Mouse (Mus musculus) retina, embryonic 14.5 days (tissue): ENCODE data around the gene Gm40193.
"Not testable (repeated sequence)": the region's sequence is repeated elsewhere in the genome, so short reads cannot be mapped to it uniquely, and the experiment has no call there.

ENCODE experiments used
- DNase-seq: peaks from one replicate; pipeline ENCODE4 v3.0.0-alpha.2; 2015; ENCODE audit warnings: low spot score

The Gm40193 gene

DNA sequence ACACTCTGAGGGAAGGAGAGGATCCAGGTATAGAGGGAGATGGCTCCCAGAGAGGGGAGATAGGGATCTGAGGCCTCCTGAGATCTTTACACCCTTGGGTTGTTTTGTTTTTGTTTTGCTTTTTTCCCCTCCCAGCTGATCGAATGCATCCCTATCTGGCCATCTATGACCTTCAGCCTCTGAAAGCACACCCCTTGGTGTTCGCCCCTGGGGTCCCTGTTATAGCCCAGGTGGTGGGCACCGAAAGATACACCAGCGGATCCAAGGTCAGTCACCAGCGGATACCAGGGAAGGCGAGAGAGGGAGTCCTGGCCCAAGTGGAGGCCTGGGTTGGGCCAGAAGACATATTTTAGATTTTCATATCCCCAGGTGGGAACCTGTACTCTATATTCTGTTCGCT is 8.2 kb upstream of the Gm40193 start:
- no peak for DNase-seq

DNA sequence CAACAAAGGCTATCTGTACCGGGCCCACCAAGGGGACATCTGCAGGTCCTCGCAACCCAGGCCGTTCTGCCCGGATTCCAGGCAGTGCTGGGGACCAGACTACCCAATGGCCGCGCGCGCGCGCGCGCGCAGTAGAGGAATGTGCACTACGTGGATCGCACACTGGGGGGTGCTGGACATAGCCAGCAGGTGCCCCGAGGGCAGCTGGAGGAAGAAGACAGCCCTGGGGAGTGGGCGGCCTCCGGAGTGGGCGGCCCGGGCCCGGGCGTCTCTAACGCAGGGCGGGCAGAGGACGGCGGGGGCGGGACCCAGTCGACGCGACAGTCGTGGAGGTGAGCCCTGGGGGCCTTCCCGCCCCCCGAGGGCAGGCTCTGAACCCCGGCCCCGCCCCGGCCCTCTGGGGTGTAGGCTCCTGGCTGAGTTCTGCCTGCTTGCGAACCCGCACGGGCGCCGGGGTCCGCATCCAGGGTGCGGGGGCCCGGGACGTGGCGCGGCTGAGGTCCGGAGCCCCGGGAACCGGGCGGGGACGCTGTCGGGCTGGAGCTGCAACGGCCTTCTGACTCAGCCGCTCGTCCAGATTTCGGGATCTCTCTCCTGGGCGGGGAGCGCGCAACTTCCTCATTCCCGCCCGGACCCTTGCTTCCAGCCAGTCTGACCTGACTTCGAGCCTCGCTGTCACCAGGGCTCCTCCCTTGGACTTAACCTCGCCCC is 7.3 kb upstream of the Gm40193 start, which contains the start of gene Pld2:
Pld2 (plus strand) TSS at position 188 of the 711 bp plus-strand sequence.
- DNase-seq: peak; percentile 85

DNA sequence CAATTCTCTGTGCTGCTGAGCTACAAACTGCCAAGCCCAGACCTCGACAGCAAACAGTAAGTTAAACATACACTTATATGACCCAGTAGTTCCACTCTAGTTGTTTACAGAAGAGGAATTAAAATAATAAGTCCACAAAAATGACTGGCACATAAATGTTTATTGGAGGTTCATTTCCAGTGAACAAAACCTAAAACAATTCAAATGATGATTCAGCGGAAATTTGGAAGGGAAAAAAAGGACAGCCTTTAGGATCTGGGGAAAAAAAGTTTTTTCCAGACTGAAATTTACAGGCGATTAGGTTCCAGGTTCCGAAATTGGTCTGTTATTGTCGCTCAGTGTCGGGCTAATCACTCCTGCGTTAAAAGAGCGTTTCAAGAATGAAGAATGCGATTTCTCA is 6.7 kb upstream of the Gm40193 start:
- no peak for DNase-seq

DNA sequence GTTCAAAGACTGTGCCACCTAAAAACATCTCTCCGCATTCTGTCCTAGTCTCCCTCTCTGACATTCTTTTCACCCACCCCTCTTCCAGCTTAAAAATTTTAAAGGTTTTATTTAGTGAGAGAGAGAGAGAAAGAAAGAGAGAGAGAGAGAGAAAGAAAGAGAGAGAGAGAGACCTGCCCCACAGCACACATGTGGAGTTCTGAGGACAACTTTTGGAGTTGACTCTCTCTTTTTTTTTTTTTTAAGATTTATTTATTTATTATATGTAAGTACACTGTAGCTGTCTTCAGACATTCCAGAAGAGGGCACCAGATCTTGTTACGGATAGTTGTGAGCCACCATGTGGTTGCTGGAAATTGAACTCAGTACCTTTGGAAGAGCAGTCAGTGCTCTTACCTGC is 1.7 kb downstream of the Gm40193 start:
- not testable (repeated sequence) for DNase-seq

DNA sequence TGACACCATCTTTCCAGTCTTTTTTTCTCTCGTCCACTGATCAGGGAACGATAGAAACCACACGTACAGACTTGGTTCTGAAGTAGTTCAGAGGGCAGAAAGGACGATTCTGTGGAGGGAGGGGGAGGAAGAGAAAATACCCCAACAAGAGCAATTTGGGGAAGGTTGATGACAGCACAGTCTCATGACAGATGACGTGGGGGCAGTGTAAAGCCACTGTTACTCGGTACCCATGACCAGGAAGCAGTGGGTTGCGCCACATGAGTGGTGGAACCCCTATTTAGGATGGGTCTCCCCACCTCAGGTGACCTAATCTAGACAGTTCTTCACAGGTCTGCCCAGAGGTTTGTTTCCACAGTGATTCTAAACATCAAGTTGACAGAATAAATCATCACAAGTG is 4.1 kb downstream of the Gm40193 start:
- no peak for DNase-seq

DNA sequence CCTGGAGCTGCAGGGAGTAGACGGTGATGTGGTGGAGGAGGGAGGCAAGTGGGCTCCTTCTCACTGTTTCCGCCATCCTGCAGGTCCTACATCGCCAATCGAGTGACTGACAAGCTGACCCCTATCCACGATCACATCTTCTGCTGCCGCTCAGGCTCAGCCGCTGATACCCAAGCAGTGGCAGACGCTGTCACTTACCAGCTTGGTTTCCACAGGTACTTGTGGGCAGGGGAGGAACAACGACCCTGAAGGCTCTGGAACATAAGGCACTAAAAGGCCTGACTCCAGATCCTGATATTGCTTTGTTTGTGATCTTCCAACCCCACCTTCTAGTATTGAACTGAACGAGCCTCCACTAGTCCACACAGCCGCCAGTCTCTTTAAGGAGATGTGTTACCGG is 6.5 kb downstream of the Gm40193 start:
- no peak for DNase-seq

DNA sequence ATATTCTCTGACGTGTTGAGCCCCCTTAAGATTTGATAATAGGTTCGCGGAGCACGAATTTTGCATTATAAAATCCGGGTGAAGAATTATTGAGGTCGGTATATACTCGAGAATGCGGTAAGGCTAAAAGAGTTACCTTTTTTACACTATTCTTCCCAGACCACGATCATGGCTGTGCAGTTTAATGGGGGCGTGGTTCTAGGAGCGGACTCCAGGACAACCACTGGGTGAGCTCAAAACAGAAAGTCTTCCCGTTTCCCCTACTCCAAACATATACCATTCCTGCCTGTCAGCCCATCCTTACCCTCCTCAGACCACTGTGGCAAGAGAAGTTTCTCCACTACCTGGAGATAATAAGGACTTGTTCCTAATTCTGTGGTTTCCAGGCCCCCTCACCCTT is 7.0 kb downstream of the Gm40193 start:
- DNase-seq: no peak

DNA sequence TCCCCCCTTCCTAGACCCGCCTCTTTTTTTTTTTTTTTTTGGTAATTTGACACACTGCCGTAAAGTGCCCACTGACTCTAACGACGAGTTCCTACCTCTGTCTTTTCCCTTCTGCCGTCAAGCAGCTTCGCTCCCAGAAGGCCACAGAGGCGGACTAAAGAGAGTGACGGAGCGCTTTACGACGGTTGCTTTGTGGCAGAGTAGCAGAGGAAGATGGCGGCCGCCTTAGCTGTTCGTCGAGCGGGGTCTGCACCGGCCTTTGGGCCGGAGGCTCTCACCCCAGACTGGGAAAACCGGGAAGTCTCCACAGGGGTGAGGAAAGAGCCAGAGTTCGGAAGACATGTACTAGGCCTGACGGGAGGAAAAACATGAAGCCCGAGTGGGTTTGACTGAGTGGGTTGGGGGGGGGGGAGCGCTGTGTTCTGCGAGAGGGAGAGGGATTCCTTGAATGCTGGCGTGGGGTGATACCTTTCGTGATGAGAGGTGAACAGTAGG is 7.5 kb downstream of the Gm40193 start, which contains the start of gene Psmb6:
Psmb6 (plus strand) TSS at position 184 of the 495 bp plus-strand sequence.
- DNase-seq: peak; percentile 97

DNA sequence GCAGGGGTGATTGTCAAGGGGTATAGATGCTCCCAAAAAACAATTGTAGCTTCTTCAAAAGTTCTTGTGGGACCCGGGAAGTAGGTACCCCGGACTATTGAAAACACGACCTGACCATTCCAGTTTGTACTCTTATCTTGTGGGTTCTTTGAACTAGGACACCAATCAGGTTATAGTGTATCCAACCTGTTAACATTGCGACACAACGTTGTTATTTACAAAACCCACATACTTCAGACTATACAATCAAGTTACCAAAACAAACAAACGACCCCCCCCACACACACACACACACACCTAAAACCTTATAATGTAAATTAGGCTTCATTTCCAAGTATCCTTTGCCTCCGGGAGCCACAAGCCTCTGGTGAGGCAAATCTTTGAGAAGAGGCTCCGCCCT is 8.0 kb downstream of the Gm40193 start:
- no peak for DNase-seq

DNA sequence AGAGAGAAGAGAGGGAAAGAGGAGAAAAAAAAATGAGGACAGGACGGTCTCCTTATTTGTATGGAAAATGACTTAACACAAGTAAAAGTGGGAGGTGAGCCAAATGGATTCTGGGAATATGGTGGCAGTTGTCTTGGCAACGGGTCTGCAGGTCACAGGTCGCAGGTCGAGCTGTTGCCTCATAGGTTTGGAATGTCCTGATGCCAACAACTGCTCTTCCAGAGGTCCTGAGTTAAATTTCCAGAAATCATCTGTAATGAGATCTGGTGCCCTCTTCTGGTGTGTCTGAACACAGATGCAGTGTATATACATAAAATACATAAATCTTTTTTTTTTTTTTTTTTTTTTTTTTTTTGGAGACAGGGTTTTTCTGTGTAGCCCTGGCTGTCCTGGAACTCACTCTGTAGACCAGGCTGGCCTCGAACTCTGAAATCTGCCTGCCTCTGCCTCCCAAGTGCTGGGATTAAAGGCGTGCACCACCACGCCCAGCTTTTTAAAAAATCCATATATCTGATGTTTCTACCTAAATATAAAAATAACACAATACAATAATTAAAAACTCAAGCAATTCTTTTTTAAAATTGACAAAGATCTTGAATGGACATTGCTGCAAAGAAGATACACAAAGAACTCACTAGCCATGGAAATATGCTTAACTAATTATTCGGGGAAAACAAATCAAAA is 9.3 kb downstream of the Gm40193 start:
- DNase-seq: peak; percentile 27

DNA sequence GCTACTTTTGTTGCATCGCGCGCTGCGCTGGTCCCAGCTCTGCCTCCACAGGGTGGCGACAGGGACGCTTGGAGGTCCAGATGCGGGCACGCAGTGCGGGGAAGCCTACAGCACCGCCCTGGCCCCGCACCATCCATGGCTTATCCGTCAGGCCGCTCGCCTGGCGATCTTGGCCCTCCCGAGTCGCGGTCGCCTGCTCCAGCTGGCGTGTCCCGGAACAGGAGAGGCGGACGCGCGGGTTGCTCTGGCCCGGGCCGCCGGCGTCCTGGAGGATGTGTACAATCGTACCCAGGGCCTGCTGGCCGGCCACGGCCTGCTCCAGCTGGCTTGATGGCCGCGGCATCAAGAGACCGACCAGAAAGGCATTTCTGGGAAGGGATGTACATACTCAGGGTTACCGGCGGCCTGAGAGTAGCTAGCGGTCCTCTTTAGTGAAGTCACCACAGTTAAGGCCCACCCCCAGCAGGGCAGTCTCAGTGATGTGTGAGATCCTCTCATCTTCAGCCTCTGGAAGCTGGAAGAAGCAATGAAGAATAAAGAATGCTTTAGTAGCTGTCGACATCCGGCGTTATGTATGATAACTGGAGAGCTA is 12.5 kb downstream of the Gm40193 start:
- peak; percentile 55 for DNase-seq

DNA sequence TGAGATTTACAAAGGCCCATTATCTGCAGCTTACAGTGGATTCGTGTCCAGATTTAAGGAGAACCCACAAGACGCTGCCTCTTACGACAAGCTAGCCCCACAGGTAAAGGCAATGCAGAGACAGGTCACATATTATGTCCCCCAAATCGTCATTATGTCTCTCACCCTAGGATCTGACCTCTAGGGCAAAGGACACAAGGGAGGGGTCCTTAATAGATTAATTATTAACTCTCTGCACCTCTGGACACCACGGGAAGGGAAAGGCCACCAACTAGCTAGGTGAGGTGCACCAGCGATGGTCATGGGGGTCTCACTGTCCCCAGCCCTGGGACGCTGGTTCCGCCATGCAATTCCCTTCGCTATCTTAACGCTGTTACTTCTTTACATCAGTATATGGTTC is 13.8 kb downstream of the Gm40193 start, which contains the start of gene Gltpd2:
Gltpd2 (plus strand) TSS at position 274 of the 400 bp plus-strand sequence.
- DNase-seq: no peak

DNA sequence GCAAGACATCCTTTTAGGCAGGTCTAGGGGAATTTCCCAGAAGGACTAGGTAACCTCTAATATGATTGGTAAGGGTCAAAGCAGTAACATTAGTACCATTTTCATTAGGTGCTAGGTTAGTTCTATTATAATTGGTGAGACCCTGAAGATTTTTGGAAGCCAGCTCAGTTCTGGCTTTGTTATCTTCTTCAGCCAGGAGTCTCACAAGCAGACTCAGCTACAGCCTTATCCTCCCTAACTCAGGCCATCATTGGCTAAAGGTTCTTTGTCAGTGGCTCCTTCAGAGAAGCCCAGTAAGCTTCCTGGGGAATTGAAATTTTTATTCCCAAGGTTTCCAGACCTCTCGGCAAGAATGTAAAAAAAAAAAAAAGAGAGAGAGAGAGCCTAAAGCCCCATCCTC is 14.3 kb downstream of the Gm40193 start:
- no peak for DNase-seq

DNA sequence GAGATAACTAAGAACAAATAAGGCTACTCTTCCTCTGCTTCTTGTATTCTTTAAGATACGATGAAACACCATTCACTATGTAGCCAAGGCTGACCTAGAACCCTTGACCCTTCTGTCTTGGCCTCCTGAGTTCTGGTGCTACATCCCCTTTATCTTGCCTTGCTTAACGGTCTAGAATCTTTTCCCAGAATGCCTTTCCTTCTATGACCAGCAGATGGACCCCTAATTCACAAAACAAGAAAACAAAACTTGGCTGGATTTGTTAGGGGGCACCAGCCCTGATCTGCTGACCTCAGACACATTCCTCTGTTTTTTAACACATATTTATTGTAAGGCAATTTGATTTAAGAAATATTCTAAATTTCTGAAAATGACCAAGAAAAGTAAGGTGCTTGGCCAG is 16.4 kb downstream of the Gm40193 start:
- peak; percentile 80 for DNase-seq

DNA sequence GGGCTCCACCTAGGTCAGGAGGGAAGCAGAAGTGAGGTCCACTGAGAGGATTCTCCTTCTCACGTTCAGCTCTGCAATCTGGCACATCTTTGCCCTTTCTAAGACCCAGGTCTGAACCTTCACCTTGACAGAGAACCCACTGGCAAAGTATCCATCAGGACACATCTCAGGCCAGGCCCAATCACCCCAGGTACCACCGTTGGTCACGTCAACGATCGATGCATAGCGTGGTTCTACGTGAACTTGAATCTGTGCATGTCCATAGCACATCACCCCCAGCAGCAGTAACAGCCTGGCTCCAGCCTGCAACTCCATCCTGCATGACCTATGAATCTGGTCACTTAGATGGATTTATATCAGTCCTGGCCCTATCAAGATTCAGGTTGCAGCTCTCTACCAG is 18.5 kb downstream of the Gm40193 start, which contains the start of gene Vmo1:
Vmo1 (minus strand) TSS at position 329 of the 400 bp plus-strand sequence.
- DNase-seq: no peak

DNA sequence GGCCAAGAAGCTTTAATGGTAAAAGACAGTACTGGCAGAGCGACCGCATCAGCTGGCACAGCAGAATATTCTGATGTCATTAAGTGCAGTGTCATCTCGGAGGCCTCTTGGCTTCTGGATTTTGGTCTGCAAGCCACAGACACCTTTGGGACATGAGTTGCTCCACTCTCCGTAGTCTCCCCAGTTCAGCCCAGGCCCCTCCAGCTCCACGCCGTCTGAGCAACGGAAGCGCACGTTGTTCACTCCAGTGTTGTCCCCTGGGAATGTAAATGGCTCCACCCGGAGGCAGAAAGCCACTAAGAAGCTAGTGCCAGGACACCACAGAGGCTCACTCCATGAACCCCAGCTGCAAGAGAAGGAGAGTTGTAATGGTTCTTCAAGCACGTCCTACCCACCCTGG is 19.2 kb downstream of the Gm40193 start:
- peak; percentile 26 for DNase-seq

DNA sequence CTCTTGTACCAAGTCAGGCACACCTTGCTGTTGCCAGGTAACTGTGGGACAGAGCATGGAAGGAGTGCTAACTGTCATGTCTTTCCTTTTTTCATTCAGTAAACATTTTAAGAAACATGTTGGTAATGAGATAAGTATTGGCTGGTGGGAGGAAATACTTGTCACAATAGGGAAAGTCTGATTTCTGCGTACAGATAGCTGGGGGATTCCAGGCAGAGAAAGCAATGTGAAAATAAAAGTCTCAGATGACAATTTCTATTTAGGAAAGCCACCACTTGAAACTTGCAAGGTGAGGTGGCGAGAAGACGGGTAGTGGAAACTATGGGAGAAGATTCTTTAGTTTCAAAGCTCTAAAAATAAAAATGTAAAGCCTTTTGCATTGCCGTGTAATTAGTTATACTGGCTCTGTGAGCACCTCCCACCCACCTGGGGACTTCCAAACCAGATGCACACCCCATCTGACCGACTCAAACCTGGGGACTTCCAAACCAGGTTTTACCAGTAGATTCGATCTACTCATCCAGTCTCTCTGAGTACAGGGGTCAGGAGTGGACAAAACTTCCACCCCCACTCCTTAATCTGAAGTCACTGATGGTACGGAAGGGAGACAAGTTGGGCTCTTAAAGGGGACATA is 19.9 kb downstream of the Gm40193 start:
- no peak for DNase-seq

DNA sequence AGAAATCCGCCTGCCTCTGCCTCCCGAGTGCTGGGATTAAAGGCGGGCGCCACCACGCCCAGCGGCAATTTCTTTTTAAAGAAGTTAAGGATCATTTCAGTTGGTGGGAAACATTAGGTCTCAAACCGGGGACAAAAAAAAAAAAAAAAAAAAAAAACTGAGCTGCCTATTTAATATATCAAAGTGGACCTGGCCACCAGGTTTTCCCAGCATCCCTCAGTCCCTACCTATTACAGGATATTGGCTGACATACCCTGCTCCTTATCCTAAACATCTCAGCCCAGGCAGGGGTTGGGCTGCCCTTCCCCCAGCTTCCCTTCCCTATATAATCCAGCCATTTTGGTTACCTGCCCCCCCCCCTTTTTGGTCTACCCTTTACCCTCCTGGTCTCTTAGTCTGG is 20.9 kb downstream of the Gm40193 start:
- no peak for DNase-seq

DNA sequence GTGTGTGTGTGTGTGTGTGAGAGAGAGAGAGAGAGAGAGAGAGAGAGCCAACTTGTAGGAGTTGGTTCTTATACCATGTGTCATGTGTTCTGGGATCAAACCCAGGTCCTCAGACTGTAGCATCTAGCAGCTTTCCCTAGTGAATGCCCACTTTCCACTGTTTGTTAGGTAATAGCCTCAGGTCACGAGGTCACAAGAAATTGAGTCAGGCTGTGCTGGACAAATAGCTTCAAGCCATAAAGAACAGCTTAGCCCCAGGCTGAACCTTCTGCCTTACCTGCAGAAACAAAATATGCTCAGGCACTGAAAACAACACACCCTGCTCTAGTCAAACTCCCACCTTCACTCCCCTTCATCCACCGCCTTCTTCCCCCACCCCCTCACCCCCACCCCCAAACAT is 21.5 kb downstream of the Gm40193 start:
- DNase-seq: no peak

DNA sequence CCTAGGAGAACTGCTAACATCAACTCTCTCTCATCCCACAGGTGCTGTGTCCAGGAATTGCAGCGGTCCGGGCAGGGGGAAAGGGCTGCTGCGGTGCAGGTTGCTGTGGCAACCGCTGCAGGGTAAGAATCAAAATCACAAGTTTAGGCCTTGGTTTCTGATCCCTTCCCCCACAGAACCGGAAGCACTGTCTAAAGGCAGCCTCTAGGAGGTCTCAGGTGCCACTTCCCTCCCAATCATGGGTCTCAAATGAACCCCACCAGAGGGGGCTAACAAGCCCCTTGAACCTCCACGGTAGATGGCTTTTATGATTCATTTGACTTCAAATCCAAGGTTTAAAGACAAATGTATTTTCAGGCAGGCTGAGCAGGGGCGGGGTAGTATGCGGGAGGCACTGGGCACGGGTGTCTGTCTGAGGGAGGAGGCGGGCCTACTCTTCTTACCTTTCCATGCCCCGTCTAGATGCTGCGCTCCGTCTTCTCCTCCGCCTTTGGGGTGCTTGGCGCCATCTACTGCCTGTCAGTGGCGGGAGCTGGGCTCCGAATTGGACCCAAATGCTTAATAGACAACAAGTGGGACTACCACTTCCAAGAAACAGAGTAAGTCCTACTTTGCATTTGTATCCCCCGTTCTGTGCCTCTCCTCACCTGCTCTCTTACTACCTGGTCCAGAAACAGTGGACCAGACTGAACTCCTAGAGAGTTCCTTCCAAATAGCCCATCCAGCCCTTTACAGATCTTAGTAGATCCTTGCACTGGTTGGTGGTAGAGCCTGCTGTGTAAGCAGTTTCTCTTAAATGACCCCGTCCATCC is 22.8 kb downstream of the Gm40193 start:
- peak; percentile 61 for DNase-seq

DNA sequence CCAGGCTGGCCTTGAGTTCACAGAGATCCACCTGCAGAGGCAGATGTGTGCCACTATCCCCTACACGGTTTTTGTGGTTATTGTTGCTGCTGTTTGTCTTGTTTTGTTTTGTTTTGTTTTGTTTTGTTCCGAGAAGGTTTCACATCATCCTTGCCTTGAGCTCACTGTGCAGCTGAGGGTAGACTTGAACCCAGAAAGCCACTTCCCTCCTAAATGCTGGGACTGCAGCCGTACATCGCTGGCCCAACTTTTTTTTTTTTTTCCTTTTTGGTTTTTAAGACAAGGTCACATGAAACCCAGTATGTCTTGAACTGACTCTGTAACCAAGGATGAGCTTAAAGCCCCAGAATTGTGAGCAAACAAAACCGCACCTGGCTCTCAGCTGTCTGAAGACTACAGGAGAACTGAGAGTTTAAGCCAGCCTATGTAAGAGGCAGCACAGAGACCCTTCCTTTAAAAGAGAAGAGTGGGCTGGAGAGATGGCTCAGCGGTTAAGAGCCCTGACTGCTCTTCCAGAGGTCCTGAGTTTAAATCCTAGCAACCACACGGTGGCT is 25.7 kb downstream of the Gm40193 start:
- DNase-seq: no peak
